Mouse (Mus musculus) kidney, embryonic 16.5 days (tissue): ENCODE measurements around the gene Tor1a. TPM values are rescaled to one million over a fixed set of nuclear protein-coding genes. Genes with fewer than 3 reads are reported as not detected.
"Not testable (repeated sequence)": the region's sequence is repeated elsewhere in the genome, so short reads cannot be mapped to it uniquely, and the experiment has no call there.

Experiments used
- ATAC-seq: fragments of 200-750 bp; cut with Nextera tagmentation; 2 replicates; pipeline ENCODE4 v1.8.0; 2017; ENCODE audit warnings: moderate TSS enrichment; ENCODE audit not compliant: low FRiP score, low TSS enrichment
- H3K27ac ChIP-seq: fragments of 300-500 bp; sonication (generic); 2 replicates; pipeline ENCODE4 v1.5.1; 2014; ENCODE audit warnings: low read length
- H3K27me3 ChIP-seq: fragments of 300-500 bp; sonication (generic); 2 replicates; pipeline ENCODE4 v1.6.1; 2014; ENCODE audit warnings: low read length, control low read depth, mixed read lengths; ENCODE audit not compliant: insufficient read depth
- H3K36me3 ChIP-seq: fragments of 300-500 bp; sonication (generic); 2 replicates; pipeline ENCODE4 v1.6.1; 2014; ENCODE audit warnings: low read length, control low read depth, mixed read lengths; ENCODE audit not compliant: insufficient read depth
- H3K4me1 ChIP-seq: fragments of 300-500 bp; sonication (generic); 2 replicates; pipeline ENCODE4 v1.6.1; 2014; ENCODE audit warnings: low read length, control low read depth, mixed read lengths; ENCODE audit not compliant: insufficient read depth
- H3K4me2 ChIP-seq: fragments of 300-500 bp; sonication (generic); replicated peaks from 2 replicates; pipeline ENCODE4 v1.6.1; 2014; ENCODE audit warnings: low read depth, low read length
- H3K4me3 ChIP-seq: fragments of 300-500 bp; sonication (generic); 2 replicates; pipeline ENCODE4 v1.5.1; 2014; ENCODE audit warnings: mild to moderate bottlenecking, low read length
- H3K9ac ChIP-seq: fragments of 300-500 bp; sonication (generic); replicated peaks from 2 replicates; pipeline ENCODE4 v1.6.1; 2014; ENCODE audit warnings: low read length
- H3K9me3 ChIP-seq: fragments of 300-500 bp; sonication (generic); 2 replicates; pipeline ENCODE4 v1.6.1; 2016; ENCODE audit warnings: low read length, control low read depth
- WGBS: fragments of 180-500 bp; shearing (Covaris S2); extraction: QIAGEN DNeasy Blood & Tissue Kit; methylation state at CpG from one replicate; pipeline ENCODE4 v1.1.7; 2014; 5-methylcytosine and 5-hydroxymethylcytosine counted together
- polyA plus RNA-seq: library from polyadenylated mRNA; unstranded; fragments of >200 nt; fragmentation: Nextera tagmentation; extraction: Ambion mirVana; gene quantifications from 2 replicates; pipeline ENCODE4 v1.2.1, GENCODE M21; 2015

Gene Tor1a
- polyA plus RNA-seq, 1 experiment from 2014 or later: 83.9 TPM

GRCm38 (mm10) chr2:30957511-30957910, 10.2 kb downstream of the Tor1a start:
- no peaks in the 10 kb centered on the region for H3K9me3 ChIP-seq
- H3K27ac ChIP-seq: no peak overlapping the region
- no peaks in the 10 kb centered on the region for H3K27me3 ChIP-seq
- 73% methylated on average over 4 of the region's 4 CpGs for WGBS
- ATAC-seq: no peak
- no peak overlapping the region for H3K4me3 ChIP-seq
- H3K36me3 ChIP-seq: peaks cover 64% of the 10 kb centered on the region
- no peak overlapping the region for H3K9ac ChIP-seq
- peaks cover 16% of the 10 kb centered on the region for H3K4me1 ChIP-seq
- no peak overlapping the region for H3K4me2 ChIP-seq

DNA sequence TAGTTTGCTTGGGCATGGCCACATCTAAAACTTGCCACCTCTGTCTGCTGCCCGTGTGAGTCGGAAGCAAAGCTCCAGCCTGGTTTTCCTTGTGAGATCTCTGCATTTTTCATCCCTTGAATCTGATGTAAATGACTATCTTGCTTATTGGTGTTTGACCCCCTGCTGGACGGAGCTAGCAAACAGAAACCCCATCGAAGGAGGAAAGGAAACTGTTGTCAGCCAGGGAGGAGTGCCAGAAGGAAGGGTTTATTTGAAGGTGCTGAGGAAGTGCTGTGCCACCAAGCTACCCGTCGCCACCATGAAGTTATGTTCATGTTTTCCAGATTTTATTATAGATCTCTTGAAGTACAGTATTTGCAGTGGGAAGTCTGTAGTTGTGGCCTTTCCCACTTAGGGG, 12.9 kb downstream of the Tor1a start:
- no peaks in the 10 kb centered on the region for H3K27me3 ChIP-seq
- H3K27ac ChIP-seq: no peak overlapping the region
- H3K9ac ChIP-seq: 0 out of 2 replicates have a peak overlapping the region, but pooled peaks have one; percentile 6
- H3K4me3 ChIP-seq: no peak overlapping the region
- H3K4me1 ChIP-seq: peaks cover 16% of the 10 kb centered on the region
- ATAC-seq: no peak
- H3K9me3 ChIP-seq: no peaks in the 10 kb centered on the region
- 65% methylated on average over 6 of the region's 6 CpGs for WGBS
- peak overlapping the region; percentile 64; the same call in 1 of the 2 replicates for H3K4me2 ChIP-seq
- peaks cover 38% of the 10 kb centered on the region for H3K36me3 ChIP-seq

DNA sequence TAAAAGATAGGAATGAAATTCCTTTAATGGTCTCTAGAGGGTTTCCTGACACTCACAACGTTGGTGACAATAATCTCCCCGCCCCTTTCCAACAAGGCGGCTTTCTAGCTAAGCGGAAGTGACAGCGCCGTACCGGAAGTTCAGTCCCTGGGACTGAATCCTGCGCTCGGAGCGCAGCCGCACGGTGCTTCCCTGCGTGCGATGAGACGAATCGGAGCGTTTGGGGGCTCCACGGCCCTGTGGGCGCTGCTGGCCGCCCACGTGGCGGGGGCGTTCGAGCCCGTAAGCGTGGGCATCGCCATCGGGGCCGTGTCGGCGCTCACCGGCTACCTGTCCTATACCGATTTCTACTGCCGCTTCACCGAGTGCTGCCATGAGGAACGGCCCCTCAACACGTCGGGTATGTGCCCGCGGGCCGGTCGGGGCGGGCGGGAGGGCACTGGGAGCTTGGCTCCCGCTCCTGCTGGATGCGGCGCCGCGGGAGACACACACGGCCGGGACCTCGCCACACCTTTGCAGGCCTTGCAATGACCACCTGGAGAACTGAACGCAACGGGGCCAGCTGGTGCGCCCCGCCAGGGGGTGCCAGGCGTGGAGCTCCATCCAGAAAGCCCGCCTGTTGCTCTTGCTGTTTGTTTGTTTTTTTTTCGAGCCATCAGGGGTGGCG, 14.8 kb downstream of the Tor1a start, which contains the start of gene Tor1b:
Gene Tor1b, plus strand, starts transcription at position 136 of the 667 bp plus-strand sequence.
- peaks cover 16% of the 10 kb centered on the region for H3K4me1 ChIP-seq
- H3K4me2 ChIP-seq: peak within 1 kb of the TSS; percentile 64
- H3K36me3 ChIP-seq: peaks cover 21% of the 10 kb centered on the region
- peak within 1 kb of the TSS; percentile 85 for H3K4me3 ChIP-seq
- peak within 1 kb of the TSS; percentile 92 for H3K9ac ChIP-seq
- H3K27ac ChIP-seq: peak within 1 kb of the TSS; percentile 83
- H3K9me3 ChIP-seq: no peaks in the 10 kb centered on the region
- ATAC-seq: peak; percentile 93
- no peaks in the 10 kb centered on the region for H3K27me3 ChIP-seq
- WGBS: under 1% methylated on average over 52 of the region's 60 CpGs

DNA sequence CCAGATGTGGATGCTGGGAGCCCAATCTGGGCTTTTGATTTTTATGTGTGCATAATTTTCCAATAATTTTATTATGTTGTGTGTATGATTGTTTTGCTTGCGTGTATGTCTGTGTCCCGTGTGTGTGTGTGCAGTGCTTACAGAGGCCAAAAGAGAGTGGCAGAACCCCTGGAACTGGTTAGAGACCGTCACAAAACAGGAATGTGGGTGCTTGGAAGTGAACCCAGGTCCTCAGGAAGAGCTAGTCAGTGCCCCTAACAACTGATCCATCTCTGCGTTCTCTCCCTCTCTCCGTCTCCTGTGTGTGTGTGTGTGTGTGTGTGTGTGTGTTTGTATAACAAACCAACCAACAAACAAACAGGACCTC, 15.3 kb downstream of the Tor1a start:
- WGBS: 30% methylated on average over 5 of the region's 5 CpGs
- ATAC-seq: peak; percentile 44
- no peaks in the 10 kb centered on the region for H3K27me3 ChIP-seq
- H3K36me3 ChIP-seq: peaks cover 17% of the 10 kb centered on the region
- peak overlapping the region; percentile 85 for H3K4me3 ChIP-seq
- peaks cover 16% of the 10 kb centered on the region for H3K4me1 ChIP-seq
- H3K9ac ChIP-seq: peak overlapping the region; percentile 92; the same call in 1 of the 2 replicates
- peak overlapping the region; percentile 64 for H3K4me2 ChIP-seq
- H3K9me3 ChIP-seq: no peaks in the 10 kb centered on the region
- H3K27ac ChIP-seq: 0 out of 2 replicates have a peak overlapping the region, but pooled peaks have one; percentile 44

- Histone ChIP-seq H3K4me2 (peak overlapping the region; percentile 54), H3K36me3 (no peaks in the 10 kb centered on the region), H3K4me3 (peak overlapping the region; percentile 40), H3K9me3 (no peaks in the 10 kb centered on the region), H3K27ac (no peak overlapping the region), H3K9ac (no peak overlapping the region; the same call in 1 of the 2 replicates), H3K4me1 (0 out of 2 replicates have a peak, but pooled peaks cover 3% of the 10 kb centered on the region), H3K27me3 (no peaks in the 10 kb centered on the region)
- ATAC-seq: peak; percentile 76
- 29% methylated on average over 16 of the region's 16 CpGs for WGBS
These were observed 25.1 kb downstream of the Tor1a start for GRCm38 (mm10) chr2:30942603-30943011.

GRCm38 (mm10) chr2:30942116-30942515, 25.6 kb downstream of the Tor1a start:
- H3K9ac ChIP-seq, H3K4me2 ChIP-seq, ATAC-seq, H3K4me3 ChIP-seq, H3K4me1 ChIP-seq, H3K36me3 ChIP-seq, H3K27ac ChIP-seq, H3K27me3 ChIP-seq, H3K9me3 ChIP-seq: not testable (repeated sequence)
- 43% methylated on average over 7 of the region's 7 CpGs for WGBS

DNA sequence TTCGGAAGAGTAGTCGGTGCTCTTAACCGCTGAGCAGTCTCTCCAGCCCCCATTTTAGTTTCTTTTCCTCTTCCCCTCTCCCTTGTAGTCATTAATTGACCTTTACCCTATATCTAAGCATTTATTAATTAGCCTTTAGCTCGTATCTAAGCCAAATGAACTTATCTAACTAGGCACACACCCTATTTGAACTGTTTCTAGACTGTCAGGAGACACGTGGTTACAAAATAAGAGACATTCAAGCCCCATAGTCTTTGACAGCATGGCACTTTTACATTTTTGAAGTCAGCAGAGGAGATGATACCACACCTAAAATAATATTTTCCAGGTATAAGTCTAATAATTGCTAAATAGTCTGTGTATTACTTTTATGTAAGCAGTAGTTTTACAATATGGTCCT, 26.1 kb downstream of the Tor1a start:
- Histone ChIP-seq H3K4me1 (0 out of 2 replicates have a peak, but pooled peaks cover 3% of the 10 kb centered on the region), H3K27ac (no peak overlapping the region), H3K4me3 (no peak overlapping the region), H3K9me3 (no peaks in the 10 kb centered on the region), H3K4me2 (no peak overlapping the region), H3K27me3 (no peaks in the 10 kb centered on the region), H3K9ac (no peak overlapping the region), H3K36me3 (no peaks in the 10 kb centered on the region)
- 84% methylated on average over 5 of the region's 5 CpGs for WGBS
- no peak for ATAC-seq

DNA sequence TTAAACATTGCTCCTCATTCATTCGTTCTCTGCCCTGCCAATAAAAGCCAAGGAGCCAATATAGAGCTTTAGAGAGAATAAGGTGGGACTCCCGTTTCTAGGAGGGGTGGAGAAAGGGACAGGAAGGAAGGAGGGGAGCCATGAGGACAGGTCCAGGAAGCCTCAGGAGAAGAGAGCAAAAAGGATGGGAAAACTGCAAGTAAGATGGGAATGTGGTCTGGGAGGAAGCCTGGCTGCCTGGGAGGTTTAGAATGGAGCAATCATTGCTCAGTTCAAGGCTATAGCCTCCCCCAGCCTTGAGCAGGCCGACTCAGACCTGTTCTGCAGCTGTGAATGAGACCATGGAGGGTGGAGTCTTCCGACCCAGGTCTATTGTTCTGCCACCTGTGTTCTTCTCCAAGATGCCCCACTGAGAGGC, 29.1 kb downstream of the Tor1a start:
- Histone ChIP-seq H3K4me3 (no peak overlapping the region), H3K4me1 (0 out of 2 replicates have a peak, but pooled peaks cover 3% of the 10 kb centered on the region), H3K9ac (no peak overlapping the region), H3K9me3 (no peaks in the 10 kb centered on the region), H3K4me2 (no peak overlapping the region), H3K27me3 (no peaks in the 10 kb centered on the region), H3K36me3 (no peaks in the 10 kb centered on the region), H3K27ac (no peak overlapping the region)
- WGBS: 34% methylated on average over 4 of the region's 4 CpGs
- no peak for ATAC-seq

DNA sequence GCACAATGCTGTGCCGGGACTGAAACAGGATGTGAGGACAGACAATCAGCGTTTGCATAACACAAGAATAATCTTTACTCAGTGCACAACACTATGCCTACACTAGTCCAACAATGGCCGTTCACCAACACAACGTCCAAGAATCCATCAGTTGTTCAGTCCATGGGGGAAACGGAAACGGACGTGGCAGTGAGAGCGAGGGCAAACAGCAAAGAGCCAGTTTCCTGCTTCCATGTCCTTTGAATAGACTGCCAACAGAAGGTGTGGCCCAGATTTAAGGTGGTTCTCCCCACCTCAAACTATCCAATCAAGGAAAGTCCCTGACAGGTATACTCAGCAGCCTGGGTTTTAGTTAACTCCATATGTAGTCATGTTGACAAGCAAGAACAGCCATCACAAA, 30.0 kb downstream of the Tor1a start:
- no peak overlapping the region for H3K4me2 ChIP-seq
- H3K27me3 ChIP-seq: no peaks in the 10 kb centered on the region
- 84% methylated on average over 8 of the region's 8 CpGs for WGBS
- H3K9ac ChIP-seq: no peak overlapping the region
- H3K36me3 ChIP-seq: no peaks in the 10 kb centered on the region
- no peaks in the 10 kb centered on the region for H3K9me3 ChIP-seq
- ATAC-seq: no peak
- H3K4me3 ChIP-seq: no peak overlapping the region
- 0 out of 2 replicates have a peak, but pooled peaks cover 3% of the 10 kb centered on the region for H3K4me1 ChIP-seq
- H3K27ac ChIP-seq: no peak overlapping the region

- ATAC-seq: no peak
- Histone ChIP-seq H3K27ac (no peak overlapping the region), H3K4me1 (no peaks in the 10 kb centered on the region), H3K9ac (no peak overlapping the region), H3K9me3 (no peaks in the 10 kb centered on the region), H3K4me3 (no peak overlapping the region), H3K36me3 (no peaks in the 10 kb centered on the region), H3K27me3 (no peaks in the 10 kb centered on the region), H3K4me2 (no peak overlapping the region)
- 86% methylated on average over 3 of the region's 3 CpGs for WGBS
These were observed 30.9 kb downstream of the Tor1a start for GRCm38 (mm10) chr2:30936808-30937207.
